ENCODE assay signal across 8 mouse cellular contexts in genomic region chr12:102702356-102703110, GRCm38 (mm10). TPM values are rescaled to one million over a fixed set of nuclear protein-coding genes. Genes with fewer than 3 reads are reported as not detected.
DNase-seq lines count a peak whose midpoint lies in the region; ATAC-seq and TF ChIP-seq lines count a peak whose summit lies in the region.

No protein-coding gene starts in this region.

- TF ChIP-seq CTCF in kidney, postnatal 0 days (IDR thresholded peaks at IDR 0.05; ENCODE audit: low read depth), result peak; percentile 82
- TF ChIP-seq CTCF in lung, embryonic 14.5 days (IDR thresholded peaks at IDR 0.05; ENCODE audit: low read depth), result peak; percentile 70

- H3K36me3 ChIP-seq in heart, embryonic 13.5 days, result no peaks in the 10 kb centered on the region
- H3K36me3 ChIP-seq in kidney, postnatal 0 days (ENCODE audit: insufficient read depth, low read length), result no peaks in the 10 kb centered on the region
- no peaks in the 10 kb centered on the region for H3K36me3 ChIP-seq in lung, embryonic 14.5 days (ENCODE audit: insufficient read depth)

- no peak for ATAC-seq in heart, embryonic 13.5 days (ENCODE audit: extremely low read depth, insufficient number of reproducible peaks, low FRiP score, low TSS enrichment)
- ATAC-seq in kidney, postnatal 0 days (replicated peaks; ENCODE audit: low FRiP score, low read depth), result no peak
- no peak for ATAC-seq in lung, embryonic 14.5 days (ENCODE audit: insufficient read depth)

- H3K27ac ChIP-seq in heart, embryonic 13.5 days (replicated peaks), result no peak overlapping the region; the same call in 1 of the 2 replicates
- H3K27ac ChIP-seq in kidney, postnatal 0 days, result peak overlapping the region; percentile 66
- peak overlapping the region; percentile 54; the same call in 1 of the 2 replicates for H3K27ac ChIP-seq in lung, embryonic 14.5 days (ENCODE audit: low read depth)

- DNase-seq in A20 (ENCODE audit: low read depth, low spot score), result peak; percentile 78
- DNase-seq in adipocyte (ENCODE audit: low spot score), result peak; percentile 91
- peak; percentile 94 for DNase-seq in embryo, embryonic 11 days
- DNase-seq in kidney, postnatal 0 days (ENCODE audit: low spot score), result peak; percentile 93
- peak; percentile 95 for DNase-seq in lung, embryonic 14.5 days
- peak; percentile 66 for DNase-seq in ovary, postnatal 14 days (ENCODE audit: low spot score)
- DNase-seq in thymus, postnatal 25 days, result peak; percentile 86

- peaks cover 51% of the 10 kb centered on the region for H3K4me1 ChIP-seq in heart, embryonic 13.5 days
- peaks cover 22% of the 10 kb centered on the region for H3K4me1 ChIP-seq in kidney, postnatal 0 days (replicated peaks; ENCODE audit: insufficient read depth, low read length)
- peaks cover 7% of the 10 kb centered on the region for H3K4me1 ChIP-seq in lung, embryonic 14.5 days (ENCODE audit: insufficient read depth)

- peaks cover 17% of the 10 kb centered on the region; the same call in 1 of the 2 replicates for H3K27me3 ChIP-seq in heart, embryonic 13.5 days (replicated peaks)
- H3K27me3 ChIP-seq in kidney, postnatal 0 days (ENCODE audit: insufficient read depth, low read length), result no peaks in the 10 kb centered on the region
- H3K27me3 ChIP-seq in lung, embryonic 14.5 days (ENCODE audit: insufficient read depth, low read length), result no peaks in the 10 kb centered on the region

- peak overlapping the region; percentile 92 for H3K9ac ChIP-seq in heart, embryonic 13.5 days
- H3K9ac ChIP-seq in kidney, postnatal 0 days (ENCODE audit: low read depth, low read length), result peak overlapping the region; percentile 23; the same call in 1 of the 2 replicates
- H3K9ac ChIP-seq in lung, embryonic 14.5 days, result peak overlapping the region; percentile 18; the same call in 1 of the 2 replicates

- H3K4me2 ChIP-seq in heart, embryonic 13.5 days, result peak overlapping the region; percentile 96
- peak overlapping the region; percentile 96 for H3K4me2 ChIP-seq in kidney, postnatal 0 days (ENCODE audit: low read length)
- peak overlapping the region; percentile 95 for H3K4me2 ChIP-seq in lung, embryonic 14.5 days

- H3K4me3 ChIP-seq in heart, embryonic 13.5 days, result peak overlapping the region; percentile 87
- H3K4me3 ChIP-seq in kidney, postnatal 0 days (replicated peaks; ENCODE audit: low read depth, low read length), result peak overlapping the region; percentile 78
- H3K4me3 ChIP-seq in lung, embryonic 14.5 days (ENCODE audit: low read depth, low read length), result peak overlapping the region; percentile 74

- WGBS in heart, embryonic 13.5 days, result 7% methylated on average over 15 of the region's 15 CpGs
- 8% methylated on average over 15 of the region's 15 CpGs for WGBS in kidney, postnatal 0 days
- 6% methylated on average over 15 of the region's 15 CpGs for WGBS in lung, embryonic 14.5 days

- H3K9me3 ChIP-seq in heart, embryonic 13.5 days, result no peaks in the 10 kb centered on the region
- H3K9me3 ChIP-seq in kidney, postnatal 0 days (replicated peaks; ENCODE audit: low read length), result no peaks in the 10 kb centered on the region
- H3K9me3 ChIP-seq in lung, embryonic 14.5 days (ENCODE audit: low read depth, low read length), result no peaks in the 10 kb centered on the region

RNA-seq across cellular contexts. Expression of gene Itpk1, which starts 2.2 kb away (rescaled TPM):
- polyA plus RNA-seq in heart, embryonic 13.5 days (2015; fragmentation: Nextera tagmentation; extraction: Ambion mirVana), result 4.3 and 6.4 TPM in 2 replicates
- polyA plus RNA-seq in kidney, postnatal 0 days (2015; fragmentation: Nextera tagmentation; extraction: Ambion mirVana), result 16.1 and 17.8 TPM in 2 replicates
- 7.2 and 8.4 TPM in 2 replicates for polyA plus RNA-seq in lung, embryonic 14.5 days (2014; fragmentation: Nextera tagmentation; extraction: Ambion mirVana)

RNA-seq across cellular contexts. Expression of gene Moap1, which starts 40.9 kb away (rescaled TPM):
- 17.9 and 18.3 TPM in 2 replicates for polyA plus RNA-seq in heart, embryonic 13.5 days (2015; fragmentation: Nextera tagmentation; extraction: Ambion mirVana)
- polyA plus RNA-seq in kidney, postnatal 0 days (2015; fragmentation: Nextera tagmentation; extraction: Ambion mirVana), result 13.8 and 20.7 TPM in 2 replicates
- polyA plus RNA-seq in lung, embryonic 14.5 days (2014; fragmentation: Nextera tagmentation; extraction: Ambion mirVana), result 20.8 and 24.3 TPM in 2 replicates

RNA-seq across cellular contexts. Expression of gene Tmem251, which starts 41.0 kb away (rescaled TPM):
- polyA plus RNA-seq in heart, embryonic 13.5 days (2015; fragmentation: Nextera tagmentation; extraction: Ambion mirVana), result 6.8 and 7.5 TPM in 2 replicates
- 15.0 and 15.2 TPM in 2 replicates for polyA plus RNA-seq in kidney, postnatal 0 days (2015; fragmentation: Nextera tagmentation; extraction: Ambion mirVana)
- 11.2 and 11.4 TPM in 2 replicates for polyA plus RNA-seq in lung, embryonic 14.5 days (2014; fragmentation: Nextera tagmentation; extraction: Ambion mirVana)

RNA-seq across cellular contexts. Expression of gene Gm28051, which starts 55.0 kb away (rescaled TPM):
- not detected in 2 replicates for polyA plus RNA-seq in heart, embryonic 13.5 days (2015; fragmentation: Nextera tagmentation; extraction: Ambion mirVana)
- 0.57 TPM in 1 of 2 replicates, not detected in the other for polyA plus RNA-seq in kidney, postnatal 0 days (2015; fragmentation: Nextera tagmentation; extraction: Ambion mirVana)
- not detected in 2 replicates for polyA plus RNA-seq in lung, embryonic 14.5 days (2014; fragmentation: Nextera tagmentation; extraction: Ambion mirVana)

RNA-seq across cellular contexts. Expression of gene Gon7, which starts 55.1 kb away (rescaled TPM):
- polyA plus RNA-seq in heart, embryonic 13.5 days (2015; fragmentation: Nextera tagmentation; extraction: Ambion mirVana), result 20.7 and 26.6 TPM in 2 replicates
- polyA plus RNA-seq in kidney, postnatal 0 days (2015; fragmentation: Nextera tagmentation; extraction: Ambion mirVana), result 22.2 and 23.1 TPM in 2 replicates
- polyA plus RNA-seq in lung, embryonic 14.5 days (2014; fragmentation: Nextera tagmentation; extraction: Ambion mirVana), result 29.2 and 32.3 TPM in 2 replicates

Comparison
In these comparisons a context has a peak if more than half of its experiments do, and no peak if none do; other contexts are left out.
1. H3K9ac ChIP-seq: peak in every context shown above with its lines; median percentile 92 in heart, embryonic 13.5 days; 23 in kidney, postnatal 0 days; 18 in lung, embryonic 14.5 days.